Mouse (Mus musculus) ZHBTc4 (cell line): ENCODE results near the gene Ppib.

Experiments used
- DNase-seq: peaks from one replicate; pipeline ENCODE4 v3.0.0-alpha.2; 2011; ENCODE audit warnings: low read depth, low spot score

Ppib gene

GRCm38 (mm10) chr9:66059583-66060307 lies at the start of gene Ppib:
Gene Ppib (plus strand): TSS chr9:66060222.
- DNase-seq: peak; percentile 99

GRCm38 (mm10) chr9:66020601-66021000 lies 39.4 kb upstream of the Ppib start:
- DNase-seq: no peak

GRCm38 (mm10) chr9:66038082-66038481 lies 21.9 kb upstream of the Ppib start:
- no peak for DNase-seq

- no peak for DNase-seq
Observed at GRCm38 (mm10) chr9:66038581-66038980, 21.4 kb upstream of the Ppib start.

- no peak for DNase-seq
Observed at GRCm38 (mm10) chr9:66039290-66039689, 20.7 kb upstream of the Ppib start.

GRCm38 (mm10) chr9:66040801-66041200 lies 19.2 kb upstream of the Ppib start:
- DNase-seq: no peak

GRCm38 (mm10) chr9:66042331-66042730 lies 17.7 kb upstream of the Ppib start:
- DNase-seq: no peak

- DNase-seq: no peak
Observed at GRCm38 (mm10) chr9:66043241-66043640, 16.8 kb upstream of the Ppib start.

GRCm38 (mm10) chr9:66049931-66050601 lies 10.0 kb upstream of the Ppib start:
- DNase-seq: no peak

- DNase-seq: no peak
Observed at GRCm38 (mm10) chr9:66051493-66051892, 8.5 kb upstream of the Ppib start.

- no peak for DNase-seq
Observed at GRCm38 (mm10) chr9:66052731-66053130, 7.3 kb upstream of the Ppib start.

GRCm38 (mm10) chr9:66053620-66054019 lies 6.4 kb upstream of the Ppib start:
- DNase-seq: no peak

- DNase-seq: no peak
Observed at GRCm38 (mm10) chr9:66060308-66060647, 256 bp downstream of the Ppib start.

- DNase-seq: no peak
Observed at GRCm38 (mm10) chr9:66060986-66061385, 964 bp downstream of the Ppib start.

GRCm38 (mm10) chr9:66061656-66062055 lies 1.6 kb downstream of the Ppib start:
- no peak for DNase-seq

- DNase-seq: no peak
Observed at GRCm38 (mm10) chr9:66063446-66063845, 3.4 kb downstream of the Ppib start.

GRCm38 (mm10) chr9:66064316-66064715 lies 4.3 kb downstream of the Ppib start:
- DNase-seq: no peak

- no peak for DNase-seq
Observed at GRCm38 (mm10) chr9:66066791-66067190, 6.8 kb downstream of the Ppib start.

GRCm38 (mm10) chr9:66067542-66067941 lies 7.5 kb downstream of the Ppib start:
- DNase-seq: peak; percentile 69

- DNase-seq: no peak
Observed at GRCm38 (mm10) chr9:66068056-66068455, 8.0 kb downstream of the Ppib start.

GRCm38 (mm10) chr9:66068971-66069391 lies 9.0 kb downstream of the Ppib start:
- DNase-seq: peak; percentile 60

GRCm38 (mm10) chr9:66069583-66069982 lies 9.6 kb downstream of the Ppib start, which contains the start of gene Snx22:
Gene Snx22 (minus strand): TSS chr9:66069719.
- DNase-seq: peak; percentile 95

- no peak for DNase-seq
Observed at GRCm38 (mm10) chr9:66070151-66070550, 10.1 kb downstream of the Ppib start.
